Mouse (Mus musculus) forebrain, postnatal 0 days (tissue): ENCODE measurements around the gene Dennd4b. TPM values are rescaled to one million over a fixed set of nuclear protein-coding genes. Genes with fewer than 3 reads are reported as not detected.
A peak's percentile ranks its signal among the peaks of the same experiment; 100 is the strongest.

Source experiments
- ATAC-seq: fragments of 200-750 bp; cut with Nextera tagmentation; 2 replicates; pipeline ENCODE4 v1.8.0; 2017; ENCODE audit warnings: mild to moderate bottlenecking, moderate library complexity
- DNase-seq: peaks from one replicate; pipeline ENCODE4 v3.0.0-alpha.2; 2015
- H3K27ac ChIP-seq: fragments of 300-500 bp; sonication (generic); 2 replicates; pipeline ENCODE4 v1.5.1; 2014; ENCODE audit warnings: low read depth, mild to moderate bottlenecking, antibody characterized with exemption, low read length, moderate library complexity, mixed read lengths
- H3K27me3 ChIP-seq: fragments of 300-500 bp; sonication (generic); 2 replicates; pipeline ENCODE4 v1.6.1; 2014; ENCODE audit warnings: mild to moderate bottlenecking, low read length, mixed read lengths; ENCODE audit not compliant: insufficient read depth
- H3K36me3 ChIP-seq: fragments of 300-500 bp; sonication (generic); 2 replicates; pipeline ENCODE4 v1.6.1; 2014; ENCODE audit warnings: mild to moderate bottlenecking, moderate library complexity; ENCODE audit not compliant: insufficient read depth
- H3K4me1 ChIP-seq: fragments of 300-500 bp; sonication (generic); 2 replicates; pipeline ENCODE4 v1.6.1; 2014; ENCODE audit warnings: antibody characterized with exemption; ENCODE audit not compliant: insufficient read depth
- H3K4me2 ChIP-seq: fragments of 300-500 bp; sonication (generic); 2 replicates; pipeline ENCODE4 v1.6.1; 2014; ENCODE audit warnings: low read depth, mild to moderate bottlenecking, moderate library complexity
- H3K4me3 ChIP-seq: fragments of 300-500 bp; sonication (generic); 2 replicates; pipeline ENCODE4 v1.5.1; 2014; ENCODE audit warnings: low read depth, low read length, mixed read lengths
- H3K9ac ChIP-seq: fragments of 300-500 bp; sonication (generic); 2 replicates; pipeline ENCODE4 v1.6.1; 2014; ENCODE audit warnings: mild to moderate bottlenecking
- H3K9me3 ChIP-seq: fragments of 300-500 bp; sonication (generic); 2 replicates; pipeline ENCODE4 v1.6.1; 2016; ENCODE audit warnings: low read length
- CTCF ChIP-seq: sonication (generic); IDR thresholded peaks from 2 replicates; pipeline ENCODE4 v1.5.1; 2016; ENCODE audit warnings: antibody characterized with exemption, control low read depth, low read depth
- WGBS: fragments of 180-500 bp; shearing (Covaris S2); extraction: QIAGEN DNeasy Blood & Tissue Kit; methylation state at CpG from one replicate; pipeline ENCODE4 v1.1.7; 2014; 5-methylcytosine and 5-hydroxymethylcytosine counted together
- polyA plus RNA-seq: library from polyadenylated mRNA; unstranded; fragments of >200 nt; fragmentation: Nextera tagmentation; extraction: Ambion mirVana; gene quantifications from 2 replicates; pipeline ENCODE4 v1.2.1, GENCODE M21; 2015
- total RNA-seq: library from RNA; depleted of rRNA; stranded (reverse); fragments of >200 nt; gene quantifications from 2 replicates; pipeline ENCODE4 v1.2.3, GENCODE M21; 2014; rRNA removed

The Dennd4b gene
- total RNA-seq (20.1 and 29.8 TPM in 2 replicates), polyA plus RNA-seq (4.4 and 5.1 TPM in 2 replicates)

DNA sequence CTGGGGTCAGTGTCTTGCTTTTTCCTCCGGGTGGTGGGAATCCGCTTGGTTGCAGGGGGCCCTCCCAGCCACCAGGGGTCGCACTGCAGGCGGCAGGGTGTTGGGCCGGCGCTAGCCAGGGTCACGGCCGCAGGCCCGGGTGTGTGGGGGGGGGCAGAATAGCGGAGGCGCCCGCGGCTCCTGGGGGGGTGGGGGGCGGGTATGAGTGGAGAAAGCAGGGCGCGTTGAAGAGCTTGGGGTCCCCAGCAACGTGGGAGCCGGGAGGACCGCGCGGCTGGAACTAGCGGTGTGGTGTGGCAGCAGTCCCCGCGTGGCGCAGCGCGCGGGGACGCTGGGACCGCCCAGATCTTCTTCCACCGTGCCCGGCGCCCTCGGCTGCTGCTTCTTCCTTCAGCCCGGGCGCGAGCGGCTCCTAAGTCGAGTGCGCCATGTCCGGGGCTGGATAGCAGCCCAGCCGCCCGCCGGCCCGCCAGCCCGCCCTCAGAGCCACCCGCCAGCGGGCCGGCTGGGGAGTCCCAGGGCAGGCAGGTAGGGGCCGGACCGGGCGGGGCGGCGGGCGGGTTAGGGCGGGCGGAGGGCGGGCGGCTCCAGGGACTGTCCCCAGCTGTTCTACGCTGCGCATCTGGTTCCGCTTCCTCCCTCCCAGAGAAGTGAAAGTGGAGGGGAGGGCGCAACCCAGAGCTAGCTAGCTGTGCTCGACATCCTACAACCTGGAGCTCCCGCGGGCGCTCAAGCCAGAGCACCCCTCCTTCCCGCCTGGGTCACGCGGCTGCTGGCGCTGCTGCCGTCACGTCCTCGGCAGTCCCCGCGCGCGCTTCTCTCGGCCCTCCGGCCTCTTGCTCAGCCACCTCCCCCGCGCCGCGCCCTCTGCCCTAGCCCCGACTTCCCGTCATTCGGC lies at the start of gene Dennd4b:
Gene Dennd4b, plus strand, starts transcription at position 152 of the 898 bp plus-strand sequence.
- Histone ChIP-seq H3K4me2 (peak within 1 kb of the TSS; percentile 93), H3K4me3 (peak within 1 kb of the TSS; percentile 94)
- 0% methylated on average over 72 of the region's 87 CpGs for WGBS

DNA sequence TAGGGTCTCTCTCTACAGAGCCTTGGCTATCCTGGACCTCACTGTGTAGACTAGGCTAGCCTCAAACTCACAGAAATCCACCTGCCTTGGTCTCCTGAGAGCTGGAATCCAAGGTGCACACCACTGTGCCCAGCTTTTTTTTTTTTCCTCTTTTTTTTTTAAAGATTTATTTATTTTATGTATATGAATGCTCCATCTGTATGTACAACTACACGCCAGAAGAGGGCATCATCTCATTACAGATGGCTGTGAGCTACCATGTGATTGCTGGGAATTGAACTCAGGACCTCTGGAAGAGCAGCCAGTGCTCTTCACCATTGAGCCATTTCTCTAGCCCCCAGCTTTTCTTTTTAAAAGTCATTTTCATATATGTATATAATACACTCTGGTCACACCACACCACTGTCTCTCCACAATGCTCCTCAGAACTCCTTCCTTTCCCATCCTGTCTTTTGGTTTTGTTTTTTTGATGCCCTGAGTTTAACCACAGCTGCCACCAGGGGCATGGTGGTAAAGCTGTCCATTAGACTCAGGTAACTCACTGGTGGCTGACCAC lies 49.1 kb upstream of the Dennd4b start:
- no peak overlapping the region for H3K9ac ChIP-seq
- no peak overlapping the region for H3K27ac ChIP-seq
- no peak for DNase-seq
- peaks cover 19% of the 10 kb centered on the region for H3K4me1 ChIP-seq
- WGBS: 36% methylated on average over 1 of the region's 1 CpGs
- ATAC-seq: no peak
- H3K9me3 ChIP-seq: no peaks in the 10 kb centered on the region
- peaks cover 15% of the 10 kb centered on the region for H3K36me3 ChIP-seq
- TF ChIP-seq CTCF: no peak
- H3K4me3 ChIP-seq: no peak overlapping the region
- no peak overlapping the region for H3K4me2 ChIP-seq
- H3K27me3 ChIP-seq: no peaks in the 10 kb centered on the region

More for the DNA sequence above, at the start of gene Dennd4b:
- DNase-seq (peak; percentile 85), ATAC-seq (peak; percentile 87)
- Histone ChIP-seq H3K27ac (peak within 1 kb of the TSS; percentile 91), H3K27me3 (no peaks in the 10 kb centered on the region), H3K36me3 (peaks cover 46% of the 10 kb centered on the region), H3K9ac (peak within 1 kb of the TSS; percentile 88), H3K9me3 (no peaks in the 10 kb centered on the region), H3K4me1 (peaks cover 7% of the 10 kb centered on the region)
- peak; percentile 88 for TF ChIP-seq CTCF

DNA sequence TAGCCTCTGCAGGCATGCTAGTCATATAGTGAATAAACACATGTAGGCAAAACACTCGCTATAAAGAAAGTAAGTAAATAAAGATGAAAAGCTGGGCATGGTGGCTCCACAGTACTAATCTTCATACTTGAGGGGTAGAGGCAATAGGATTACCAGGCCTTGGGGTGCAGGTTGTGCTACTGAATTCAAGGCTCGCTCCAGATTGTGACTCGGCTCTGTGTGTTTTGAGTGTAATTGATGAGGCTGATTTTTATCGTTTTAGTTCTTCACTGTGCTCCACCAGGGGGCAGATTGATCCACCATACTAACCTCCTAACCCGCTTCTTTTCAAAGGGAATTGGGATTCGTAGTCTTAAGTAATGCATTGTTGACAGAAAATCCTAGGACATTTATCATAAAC lies 44.9 kb upstream of the Dennd4b start:
- no peaks in the 10 kb centered on the region for H3K9me3 ChIP-seq
- H3K4me1 ChIP-seq: 0 out of 2 replicates have a peak, but pooled peaks cover 5% of the 10 kb centered on the region
- 13% methylated on average over 6 of the region's 6 CpGs for WGBS
- no peaks in the 10 kb centered on the region for H3K27me3 ChIP-seq
- peak overlapping the region; percentile 41; the same call in 1 of the 2 replicates for H3K9ac ChIP-seq
- peak; percentile 82 for DNase-seq
- peak overlapping the region; percentile 37 for H3K4me3 ChIP-seq
- peak overlapping the region; percentile 78 for H3K4me2 ChIP-seq
- TF ChIP-seq CTCF: peak; percentile 77
- no peaks in the 10 kb centered on the region for H3K36me3 ChIP-seq
- ATAC-seq: peak; percentile 80
- H3K27ac ChIP-seq: peak overlapping the region; percentile 52; the same call in 1 of the 2 replicates

DNA sequence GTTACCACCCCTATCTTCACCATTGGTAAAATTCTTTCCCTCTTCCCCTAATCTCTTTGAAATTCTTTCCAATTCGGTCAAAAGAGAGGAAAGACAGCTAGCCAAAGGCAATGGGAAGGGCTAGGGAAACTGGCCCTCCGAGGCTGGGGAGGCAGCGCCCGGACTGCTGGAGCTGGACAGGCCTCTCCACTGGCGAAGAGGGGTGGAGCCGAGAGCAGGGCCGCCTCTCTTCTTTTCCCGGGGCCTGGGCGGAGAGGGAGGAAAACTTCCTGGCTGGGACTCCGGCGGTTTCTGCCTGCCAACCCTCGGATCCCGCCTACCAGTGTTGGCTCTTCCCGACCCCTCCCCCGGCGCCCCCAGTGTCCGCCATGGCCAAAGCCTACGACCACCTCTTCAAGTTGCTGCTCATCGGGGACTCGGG lies 44.4 kb upstream of the Dennd4b start:
- 0% methylated on average over 19 of the region's 20 CpGs for WGBS
- Histone ChIP-seq H3K4me1 (0 out of 2 replicates have a peak, but pooled peaks cover 5% of the 10 kb centered on the region), H3K9me3 (no peaks in the 10 kb centered on the region), H3K36me3 (no peaks in the 10 kb centered on the region), H3K9ac (peak overlapping the region; percentile 41), H3K27ac (peak overlapping the region; percentile 52; the same call in 1 of the 2 replicates), H3K4me2 (peak overlapping the region; percentile 78), H3K4me3 (peak overlapping the region; percentile 37), H3K27me3 (no peaks in the 10 kb centered on the region)
- DNase-seq: peak; percentile 34
- no peak for TF ChIP-seq CTCF
- ATAC-seq: peak; percentile 77

GRCm38 (mm10) chr3:90221123-90221522 lies 43.9 kb upstream of the Dennd4b start:
- no peak for ATAC-seq
- Histone ChIP-seq H3K4me2 (peak overlapping the region; percentile 78), H3K27me3 (no peaks in the 10 kb centered on the region), H3K27ac (no peak overlapping the region), H3K4me1 (0 out of 2 replicates have a peak, but pooled peaks cover 5% of the 10 kb centered on the region), H3K36me3 (no peaks in the 10 kb centered on the region), H3K4me3 (peak overlapping the region; percentile 37; the same call in 1 of the 2 replicates), H3K9me3 (no peaks in the 10 kb centered on the region), H3K9ac (no peak overlapping the region; the same call in 1 of the 2 replicates)
- TF ChIP-seq CTCF: no peak
- DNase-seq: no peak
- WGBS: 23% methylated on average over 5 of the region's 5 CpGs

GRCm38 (mm10) chr3:90222455-90222854 lies 42.5 kb upstream of the Dennd4b start:
- Histone ChIP-seq H3K27me3 (no peaks in the 10 kb centered on the region), H3K9me3 (no peaks in the 10 kb centered on the region), H3K36me3 (no peaks in the 10 kb centered on the region), H3K4me3 (no peak overlapping the region), H3K9ac (no peak overlapping the region), H3K4me1 (0 out of 2 replicates have a peak, but pooled peaks cover 5% of the 10 kb centered on the region), H3K27ac (no peak overlapping the region), H3K4me2 (no peak overlapping the region)
- TF ChIP-seq CTCF: no peak
- ATAC-seq: no peak
- WGBS: 87% methylated on average over 4 of the region's 4 CpGs
- no peak for DNase-seq
